ENCODE assay signal across 30 mouse cellular contexts in the genomic region with DNA sequence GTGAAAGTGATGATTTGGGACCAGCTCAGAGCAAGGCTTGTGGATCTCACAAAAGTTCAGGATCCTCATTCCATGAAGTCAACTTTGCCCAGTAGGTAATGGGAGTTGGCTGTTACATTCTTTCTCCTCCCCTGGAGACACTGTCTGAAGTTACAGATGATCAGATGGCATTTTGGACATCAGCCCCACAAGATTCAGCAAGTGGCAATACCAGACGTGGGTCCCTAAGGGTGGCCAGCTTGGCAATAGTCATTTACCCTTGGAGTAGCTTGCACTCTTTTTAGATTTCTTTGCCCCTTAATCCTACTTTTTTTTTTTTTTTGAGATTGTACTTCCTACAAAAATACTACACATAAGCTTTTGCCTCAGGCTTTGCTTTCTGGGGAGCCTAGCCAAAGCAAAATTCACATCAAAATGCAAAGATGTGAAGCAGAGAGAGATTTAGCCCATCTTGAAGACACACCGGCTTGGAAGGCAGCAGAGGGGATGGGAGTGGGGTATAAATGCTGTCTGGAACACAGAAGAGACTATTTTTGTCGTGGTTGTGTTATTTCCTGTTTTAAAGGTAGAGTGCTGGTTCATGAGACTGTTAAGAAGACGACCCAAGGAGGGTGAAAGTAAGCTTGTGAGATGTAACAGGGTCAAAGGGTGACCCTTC.
A peak's percentile ranks its signal among the peaks of the same experiment; 100 is the strongest.
DNase-seq lines count a peak whose midpoint lies in the region; TF ChIP-seq lines count a peak whose summit lies in the region.
"Had no signal": no experiment of that assay in that cellular context is flagged by ENCODE, and none has a peak within 500 bp of the region (broad histone marks: within the 10 kb centered on the region; RNA-seq: fewer than 3 reads in every experiment).

No protein-coding gene starts in this region.

- DNase-seq in adrenal gland, postnatal 10 days: peak; percentile 51
- DNase-seq in adrenal gland, adult 18-20 months (ENCODE audit: low spot score in 2 of 2): no peak
- DNase-seq in gastrocnemius, adult 18-20 months (ENCODE audit: low spot score): peak; percentile 46
- no peak for DNase-seq in gastrocnemius, postnatal 14 days
- DNase-seq in layer of hippocampus, adult 2 months (ENCODE audit: low spot score in 2 of 2): no peak
- no peak for DNase-seq in layer of hippocampus, adult 8-10 months (ENCODE audit: low spot score in 2 of 2)
- DNase-seq in urinary bladder, postnatal 25 days (ENCODE audit: low spot score): no peak
- no peak for DNase-seq in cerebellum, adult 18-20 months
- DNase-seq: cerebellum, adult 11 months; cerebellum, adult 9-11 months; gastrocnemius, postnatal 25 days; heart, adult 18-20 months; heart, postnatal 4 days; kidney, adult 11 months; kidney, postnatal 36 days; layer of hippocampus, postnatal 36 days; liver; lung, adult 2 months; lung, postnatal 10 days; midbrain, embryonic 14.5 days; retina, postnatal 1 day; right cerebral cortex, postnatal 14 days; thymus, postnatal 14 days had no signal

- TF ChIP-seq CTCF in layer of hippocampus, adult 2 months (conservative IDR thresholded peaks at IDR 0.05): no peak

- no peak overlapping the region for H3K4me3 ChIP-seq in layer of hippocampus, adult 2 months
- H3K4me3 ChIP-seq: embryonic facial prominence, embryonic 13.5 days; forebrain, embryonic 10.5 days; hindbrain, embryonic 13.5 days; neural tube, embryonic 15.5 days; stomach, embryonic 15.5 days had no signal

- intact Hi-C loops in gastrocnemius, postnatal 14 days (cut with DNase I; ENCODE audit: low total_unique reads): no loop called here

- peak overlapping the region; percentile 81 for H3K27ac ChIP-seq in layer of hippocampus, adult 2 months
- H3K27ac ChIP-seq: embryonic facial prominence, embryonic 13.5 days; forebrain, embryonic 10.5 days; hindbrain, embryonic 13.5 days; liver, embryonic 14.5 days; macrophage; neural tube, embryonic 15.5 days; stomach, embryonic 15.5 days had no signal

Comparison
In these comparisons a context has a peak if more than half of its experiments do, and no peak if none do; other contexts are left out.
1. DNase-seq: peak in adrenal gland, postnatal 10 days (single experiment) and gastrocnemius, adult 18-20 months (single experiment); none in adrenal gland, adult 18-20 months (0 of 2), gastrocnemius, postnatal 14 days (single experiment), layer of hippocampus, adult 2 months (0 of 2), layer of hippocampus, adult 8-10 months (0 of 2), urinary bladder, postnatal 25 days (single experiment) and cerebellum, adult 18-20 months (0 of 2).